Mouse (Mus musculus) kidney, adult 2 months (tissue): ENCODE measurements around the gene Inpp5d. TPM values are rescaled to one million over a fixed set of nuclear protein-coding genes. Genes with fewer than 3 reads are reported as not detected.

Experiments
- DNase-seq: peaks from one replicate; pipeline ENCODE4 v3.0.0; 2021
- H3K27ac ChIP-seq: fragments of 200-500 bp; 2 replicates; pipeline ENCODE4 v1.5.1; 2012; ENCODE audit warnings: low read depth, low read length, control low read depth, inconsistent platforms; ENCODE audit not compliant: insufficient read depth
- H3K27me3 ChIP-seq: fragments of 200-500 bp; replicated peaks from 2 replicates; pipeline ENCODE4 v1.6.1; 2012; ENCODE audit warnings: mild to moderate bottlenecking, moderate library complexity, low read length, inconsistent platforms; ENCODE audit not compliant: control insufficient read depth, insufficient read depth
- H3K36me3 ChIP-seq: fragments of 200-500 bp; 2 replicates; pipeline ENCODE4 v1.6.1; 2012; ENCODE audit warnings: mild to moderate bottlenecking, moderate library complexity, low read length, inconsistent platforms; ENCODE audit not compliant: control insufficient read depth, insufficient read depth
- H3K4me1 ChIP-seq: fragments of 200-500 bp; 2 replicates; pipeline ENCODE4 v1.6.1; 2011; ENCODE audit warnings: low read length; ENCODE audit not compliant: control insufficient read depth, insufficient read depth
- H3K4me3 ChIP-seq: fragments of 200-500 bp; 2 replicates; pipeline ENCODE4 v1.5.1; 2011; ENCODE audit warnings: mild to moderate bottlenecking, low read depth, low read length, control low read depth; ENCODE audit not compliant: insufficient read depth
- CTCF ChIP-seq: fragments of 200-500 bp; conservative IDR thresholded peaks from 2 replicates; pipeline ENCODE4 v1.5.1; 2011; ENCODE audit warnings: low read depth, mild to moderate bottlenecking, control low read depth, low read length, moderate library complexity, mixed read lengths; ENCODE audit not compliant: insufficient read depth, insufficient read length
- POLR2A ChIP-seq: fragments of 200-500 bp; IDR thresholded peaks from one replicate; pipeline ENCODE4 v1.6.1; 2011; ENCODE audit warnings: low read depth, low read length, control low read depth
- WGBS: fragments of 180-500 bp; shearing (Covaris S2); methylation state at CpG from one replicate; pipeline ENCODE4 v1.1.7; 2018; 5-methylcytosine and 5-hydroxymethylcytosine counted together
- polyA plus RNA-seq: library from polyadenylated mRNA; depleted of rRNA; stranded (reverse); fragments of >200 nt; gene quantifications from 2 replicates; pipeline ENCODE4 v1.2.3, GENCODE M21; 2012

Inpp5d gene
- polyA plus RNA-seq, 1 experiment, result 20.0 TPM

GRCm38 (mm10) chr1:87722081-87722480 is 102.0 kb downstream of the Inpp5d start:
- WGBS, result 38% methylated on average over 2 of the region's 2 CpGs
- Histone ChIP-seq H3K36me3 (no peaks in the 10 kb centered on the region), H3K4me3 (no peak overlapping the region), H3K27ac (no peak overlapping the region), H3K4me1 (no peaks in the 10 kb centered on the region), H3K27me3 (no peaks in the 10 kb centered on the region)
- TF ChIP-seq CTCF (no peak), POLR2A (no peak)
- DNase-seq, result no peak

DNA sequence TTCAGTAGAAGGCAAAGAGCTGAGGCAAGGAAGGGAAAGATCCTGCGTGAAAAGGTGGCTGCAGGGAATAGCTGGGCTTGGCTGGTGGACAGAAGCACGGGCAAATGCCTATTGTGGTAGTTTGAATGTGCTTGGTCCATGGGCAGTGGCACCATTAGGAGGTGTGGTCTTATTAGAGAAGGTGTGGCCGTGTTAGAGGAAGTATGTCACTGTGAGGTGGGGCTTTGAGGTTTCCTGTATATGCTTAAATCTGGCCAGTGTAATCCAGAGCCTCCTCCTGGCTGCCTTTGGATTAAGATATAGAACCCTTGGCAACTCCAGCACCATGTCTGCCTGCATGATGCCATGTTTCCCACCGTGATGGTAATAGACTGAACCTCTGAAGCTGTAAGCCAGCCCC is 103.2 kb downstream of the Inpp5d start:
- Histone ChIP-seq H3K27me3 (no peaks in the 10 kb centered on the region), H3K4me1 (no peaks in the 10 kb centered on the region), H3K27ac (no peak overlapping the region), H3K36me3 (no peaks in the 10 kb centered on the region), H3K4me3 (no peak overlapping the region)
- WGBS, result 70% methylated on average over 4 of the region's 4 CpGs
- no peak for TF ChIP-seq CTCF
- no peak for TF ChIP-seq POLR2A
- no peak for DNase-seq

- Histone ChIP-seq H3K36me3 (no peaks in the 10 kb centered on the region), H3K27me3 (no peaks in the 10 kb centered on the region), H3K4me3 (no peak overlapping the region), H3K27ac (no peak overlapping the region), H3K4me1 (no peaks in the 10 kb centered on the region)
- TF ChIP-seq CTCF (no peak), POLR2A (no peak)
- no peak for DNase-seq
- WGBS, result 78% methylated on average over 2 of the region's 2 CpGs
These were observed 109.0 kb downstream of the Inpp5d start for GRCm38 (mm10) chr1:87729070-87729469.

- 78% methylated on average over 6 of the region's 6 CpGs for WGBS
- no peak overlapping the region for H3K4me3 ChIP-seq
- TF ChIP-seq CTCF, result no peak
- TF ChIP-seq POLR2A, result no peak
- no peaks in the 10 kb centered on the region for H3K27me3 ChIP-seq
- no peaks in the 10 kb centered on the region for H3K36me3 ChIP-seq
- no peaks in the 10 kb centered on the region for H3K4me1 ChIP-seq
- no peak for DNase-seq
- no peak overlapping the region for H3K27ac ChIP-seq
These were observed 109.7 kb downstream of the Inpp5d start for GRCm38 (mm10) chr1:87729850-87730249.

GRCm38 (mm10) chr1:87730271-87730670 is 110.2 kb downstream of the Inpp5d start:
- no peaks in the 10 kb centered on the region for H3K4me1 ChIP-seq
- no peak for TF ChIP-seq POLR2A
- TF ChIP-seq CTCF, result no peak
- H3K27me3 ChIP-seq, result no peaks in the 10 kb centered on the region
- H3K27ac ChIP-seq, result no peak overlapping the region
- WGBS, result 83% methylated on average over 7 of the region's 7 CpGs
- no peaks in the 10 kb centered on the region for H3K36me3 ChIP-seq
- no peak for DNase-seq
- no peak overlapping the region for H3K4me3 ChIP-seq

GRCm38 (mm10) chr1:87733212-87733611 is 113.1 kb downstream of the Inpp5d start:
- no peaks in the 10 kb centered on the region for H3K36me3 ChIP-seq
- 73% methylated on average over 5 of the region's 5 CpGs for WGBS
- no peak overlapping the region for H3K4me3 ChIP-seq
- H3K4me1 ChIP-seq, result no peaks in the 10 kb centered on the region
- TF ChIP-seq POLR2A, result no peak
- TF ChIP-seq CTCF, result no peak
- DNase-seq, result no peak
- H3K27me3 ChIP-seq, result no peaks in the 10 kb centered on the region
- no peak overlapping the region for H3K27ac ChIP-seq

- Histone ChIP-seq H3K27me3 (no peaks in the 10 kb centered on the region), H3K4me1 (no peaks in the 10 kb centered on the region), H3K27ac (no peak overlapping the region), H3K36me3 (no peaks in the 10 kb centered on the region), H3K4me3 (no peak overlapping the region)
- TF ChIP-seq POLR2A (no peak), CTCF (no peak)
- DNase-seq, result no peak
- WGBS, result 88% methylated on average over 3 of the region's 3 CpGs
These were observed 114.0 kb downstream of the Inpp5d start for GRCm38 (mm10) chr1:87734153-87734552.
